Mouse (Mus musculus) cortical plate, adult 2 months (tissue): Measurements from ENCODE around the gene Ceacam19. TPM values are rescaled to one million over a fixed set of nuclear protein-coding genes. Genes with fewer than 3 reads are reported as not detected.

Experiments used
- H3K27ac ChIP-seq: fragments of 200-500 bp; 2 replicates; pipeline ENCODE4 v1.5.1; 2012; ENCODE audit warnings: low read length, control low read depth, inconsistent platforms; ENCODE audit not compliant: insufficient read depth
- H3K4me1 ChIP-seq: fragments of 200-500 bp; 2 replicates; pipeline ENCODE4 v1.6.1; 2011; ENCODE audit warnings: low read length; ENCODE audit not compliant: control insufficient read depth, insufficient read depth
- H3K4me3 ChIP-seq: fragments of 200-500 bp; 2 replicates; pipeline ENCODE4 v1.5.1; 2011; ENCODE audit warnings: mild to moderate bottlenecking, low read length, control low read depth; ENCODE audit not compliant: insufficient read depth
- CTCF ChIP-seq: fragments of 200-500 bp; IDR thresholded peaks from 2 replicates; pipeline ENCODE4 v1.5.1; 2011; ENCODE audit warnings: mild to moderate bottlenecking, control low read depth, low read length; ENCODE audit not compliant: insufficient read depth; ENCODE audit errors: extremely low read depth
- POLR2A ChIP-seq: fragments of 200-500 bp; IDR thresholded peaks from 2 replicates; pipeline ENCODE4 v1.6.1; 2011; ENCODE audit warnings: mild to moderate bottlenecking, low read length, control low read depth; ENCODE audit not compliant: insufficient read depth; ENCODE audit errors: extremely low read depth
- polyA plus RNA-seq: library from polyadenylated mRNA; depleted of rRNA; stranded (reverse); fragments of >200 nt; gene quantifications from 2 replicates; pipeline ENCODE4 v1.2.3, GENCODE M21; 2012

Gene Ceacam19
- polyA plus RNA-seq, 1 experiment: not detected

GRCm38 (mm10) chr7:19925376-19925775 lies 37.6 kb upstream of the Ceacam19 start:
- H3K27ac ChIP-seq: no peak overlapping the region
- no peak for TF ChIP-seq CTCF
- no peak for TF ChIP-seq POLR2A

GRCm38 (mm10) chr7:19923797-19924196 lies 36.0 kb upstream of the Ceacam19 start:
- Histone ChIP-seq H3K4me1 (no peaks in the 10 kb centered on the region), H3K4me3 (no peak overlapping the region), H3K27ac (no peak overlapping the region)
- TF ChIP-seq CTCF (no peak), POLR2A (no peak)

More at GRCm38 (mm10) chr7:19925376-19925775, 37.6 kb upstream of the Ceacam19 start:
- Histone ChIP-seq H3K4me3 (no peak overlapping the region), H3K4me1 (no peaks in the 10 kb centered on the region)

- Histone ChIP-seq H3K4me3 (no peak overlapping the region), H3K27ac (no peak overlapping the region), H3K4me1 (no peaks in the 10 kb centered on the region)
- no peak for TF ChIP-seq POLR2A
- TF ChIP-seq CTCF: no peak
These were observed 35.6 kb upstream of the Ceacam19 start for GRCm38 (mm10) chr7:19923354-19923753.

GRCm38 (mm10) chr7:19920506-19921261 lies 32.9 kb upstream of the Ceacam19 start, which contains the start of gene Pvr:
TSS of gene Pvr (minus strand) at chr7:19921160.
- TF ChIP-seq POLR2A: peak; percentile 80
- no peak for TF ChIP-seq CTCF
- peak within 1 kb of the TSS; percentile 64 for H3K4me3 ChIP-seq
- no peaks in the 10 kb centered on the region for H3K4me1 ChIP-seq
- 0 out of 2 replicates have a peak within 1 kb of the TSS, but pooled peaks have one; percentile 1 for H3K27ac ChIP-seq

- Histone ChIP-seq H3K27ac (no peak overlapping the region), H3K4me1 (no peaks in the 10 kb centered on the region), H3K4me3 (peak overlapping the region; percentile 64)
- TF ChIP-seq CTCF (no peak), POLR2A (no peak)
These were observed 32.4 kb upstream of the Ceacam19 start for GRCm38 (mm10) chr7:19920166-19920505.

- TF ChIP-seq CTCF (no peak), POLR2A (no peak)
- Histone ChIP-seq H3K4me3 (no peak overlapping the region), H3K4me1 (no peaks in the 10 kb centered on the region), H3K27ac (no peak overlapping the region)
These were observed 26.8 kb upstream of the Ceacam19 start for GRCm38 (mm10) chr7:19914558-19914957.

GRCm38 (mm10) chr7:19911695-19912524 lies 24.1 kb upstream of the Ceacam19 start:
- TF ChIP-seq CTCF (no peak), POLR2A (no peak)
- Histone ChIP-seq H3K4me3 (no peak overlapping the region), H3K4me1 (no peaks in the 10 kb centered on the region), H3K27ac (no peak overlapping the region)

GRCm38 (mm10) chr7:19911292-19911658 lies 23.5 kb upstream of the Ceacam19 start:
- H3K4me3 ChIP-seq: no peak overlapping the region
- no peaks in the 10 kb centered on the region for H3K4me1 ChIP-seq
- no peak overlapping the region for H3K27ac ChIP-seq
- TF ChIP-seq POLR2A (no peak), CTCF (no peak)

- H3K27ac ChIP-seq: no peak overlapping the region
- no peak overlapping the region for H3K4me3 ChIP-seq
- TF ChIP-seq POLR2A (no peak), CTCF (peak; percentile 70)
- no peaks in the 10 kb centered on the region for H3K4me1 ChIP-seq
These were observed 22.9 kb upstream of the Ceacam19 start for GRCm38 (mm10) chr7:19910421-19911291.

- H3K4me3 ChIP-seq: no peak overlapping the region
- H3K4me1 ChIP-seq: no peaks in the 10 kb centered on the region
- no peak for TF ChIP-seq POLR2A
- TF ChIP-seq CTCF: peak; percentile 46
- no peak overlapping the region for H3K27ac ChIP-seq
These were observed 2.1 kb upstream of the Ceacam19 start for GRCm38 (mm10) chr7:19889881-19890280.
